Mouse (Mus musculus): ENCODE measurements around the gene Cyb561d1. TPM values are rescaled to one million over a fixed set of nuclear protein-coding genes. Genes with fewer than 3 reads are reported as not detected.

Cyb561d1 gene
- polyA plus RNA-seq, 1 experiment from 2014 or later = 4.3 TPM

DNA sequence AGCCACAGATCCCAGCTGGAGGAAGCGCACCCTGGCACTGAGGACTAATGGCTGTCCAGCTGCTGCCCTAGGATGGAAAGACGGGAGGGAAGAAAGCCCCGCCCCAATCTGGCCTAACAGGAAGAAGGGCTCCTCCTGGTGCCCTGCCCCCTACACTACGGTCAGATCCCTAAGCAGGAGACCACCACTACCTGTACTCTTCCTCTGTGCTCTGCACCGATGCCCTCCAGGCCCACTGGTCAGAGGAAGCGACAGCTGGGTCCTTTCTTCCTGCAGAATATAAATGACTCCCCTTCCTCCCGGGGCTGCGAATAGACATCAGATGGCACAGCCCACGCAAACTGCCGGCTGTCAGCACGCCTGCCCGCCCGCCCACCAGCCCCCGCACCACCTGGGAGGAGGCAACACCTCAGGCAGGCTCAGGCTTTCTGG lies 3.9 kb downstream of the Cyb561d1 start:
- peak; percentile 36; the same call in 1 of the 2 replicates for ATAC-seq (ENCODE audit: low FRiP score)
- Histone ChIP-seq H3K27ac (peak overlapping the region; percentile 79), H3K9me3 (no peaks in the 10 kb centered on the region), H3K4me2 (peak overlapping the region; percentile 24), H3K4me3 (replicated peaks) (no peak overlapping the region), H3K36me3 (replicated peaks) (peaks cover 19% of the 10 kb centered on the region), H3K9ac (no peak overlapping the region), H3K27me3 (no peaks in the 10 kb centered on the region), H3K4me1 (peaks cover 45% of the 10 kb centered on the region)
- 21% methylated on average over 14 of the region's 14 CpGs for WGBS

DNA sequence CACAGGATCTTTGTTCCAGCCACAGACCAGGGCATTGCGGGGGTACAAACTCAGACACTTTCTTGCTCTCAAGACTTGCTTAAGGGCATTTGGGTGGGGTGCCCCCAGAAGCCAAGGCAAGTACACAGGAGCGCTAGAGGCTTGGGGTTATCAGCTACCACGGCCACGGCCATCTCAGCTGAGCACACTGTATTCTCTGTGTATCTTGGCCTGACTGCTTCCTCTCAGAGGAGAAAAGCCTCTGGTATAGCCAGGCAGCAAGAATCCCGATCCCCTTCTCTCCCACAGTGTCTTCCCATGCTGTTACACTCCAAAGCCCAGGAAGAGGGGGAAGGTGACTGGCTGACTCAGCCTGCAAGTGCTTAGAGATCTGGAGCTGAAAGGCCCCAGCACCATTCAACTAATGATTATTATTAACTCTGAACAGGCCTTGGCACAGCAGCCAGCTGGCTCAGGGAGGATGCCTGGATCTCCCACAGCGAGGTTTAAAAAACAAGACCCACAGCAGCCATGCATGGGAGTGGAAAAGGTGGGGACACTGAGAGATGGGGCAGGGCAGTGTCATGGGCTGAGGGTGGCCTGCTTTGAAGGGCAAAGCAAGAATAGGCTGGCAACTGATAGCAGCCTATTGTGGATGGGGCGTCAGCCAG lies 4.9 kb downstream of the Cyb561d1 start:
- no peaks in the 10 kb centered on the region for H3K27me3 ChIP-seq
- no peak for ATAC-seq (ENCODE audit: low FRiP score)
- H3K4me2 ChIP-seq = 0 out of 2 replicates have a peak overlapping the region, but pooled peaks have one; percentile 24
- H3K4me1 ChIP-seq = peaks cover 37% of the 10 kb centered on the region
- H3K27ac ChIP-seq = peak overlapping the region; percentile 79
- peak overlapping the region; percentile 8; the same call in 1 of the 2 replicates for H3K9ac ChIP-seq
- WGBS = 72% methylated on average over 7 of the region's 7 CpGs
- no peaks in the 10 kb centered on the region for H3K9me3 ChIP-seq
- no peak overlapping the region for H3K4me3 ChIP-seq (replicated peaks)
- peaks cover 15% of the 10 kb centered on the region for H3K36me3 ChIP-seq (replicated peaks)

DNA sequence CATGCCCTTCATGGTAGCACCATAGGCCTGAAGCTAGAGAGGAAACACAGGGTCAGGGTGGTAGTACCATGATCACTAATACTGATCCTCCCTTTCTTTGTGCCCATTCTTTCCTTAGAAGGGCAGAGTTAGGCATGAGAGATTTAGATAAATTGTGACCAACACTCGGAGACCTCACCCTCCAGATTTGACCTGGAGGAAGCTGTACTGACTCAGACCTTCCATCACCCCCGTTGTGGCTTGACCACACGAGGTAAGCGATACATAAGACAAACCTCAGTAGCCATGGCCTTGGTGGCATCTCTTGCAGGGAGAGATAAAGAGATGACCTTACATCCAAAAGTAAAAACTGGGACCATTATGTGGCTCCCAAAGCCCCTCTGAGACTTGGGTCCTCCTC lies 5.7 kb downstream of the Cyb561d1 start:
- H3K9ac ChIP-seq = no peak overlapping the region
- 90% methylated on average over 4 of the region's 4 CpGs for WGBS
- H3K4me3 ChIP-seq (replicated peaks) = no peak overlapping the region
- ATAC-seq (ENCODE audit: low FRiP score) = no peak
- H3K27me3 ChIP-seq = no peaks in the 10 kb centered on the region
- H3K4me2 ChIP-seq = no peak overlapping the region
- peak overlapping the region; percentile 79; the same call in 1 of the 2 replicates for H3K27ac ChIP-seq
- peaks cover 35% of the 10 kb centered on the region for H3K4me1 ChIP-seq
- no peaks in the 10 kb centered on the region for H3K9me3 ChIP-seq
- H3K36me3 ChIP-seq (replicated peaks) = peaks cover 15% of the 10 kb centered on the region

DNA sequence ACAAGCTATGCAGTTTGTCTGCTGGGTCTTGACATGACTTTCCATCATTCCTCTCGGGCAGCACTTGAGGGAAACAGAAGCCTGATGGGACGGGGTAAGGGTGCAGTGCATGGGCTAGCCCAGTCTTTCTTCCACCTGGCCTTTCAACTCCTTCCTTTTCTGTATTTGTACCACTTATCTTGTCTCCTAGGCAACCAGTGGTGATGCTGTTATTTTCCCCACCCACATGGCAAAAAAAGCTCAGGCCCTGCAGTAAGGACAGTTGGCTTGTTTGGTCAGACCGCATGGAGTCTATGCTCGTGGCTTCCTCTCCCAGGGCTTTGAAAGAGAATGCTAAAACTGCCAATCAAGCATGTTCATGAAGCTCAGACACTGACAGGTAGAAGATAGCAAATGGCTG lies 7.3 kb downstream of the Cyb561d1 start:
- no peak overlapping the region for H3K9ac ChIP-seq

DNA sequence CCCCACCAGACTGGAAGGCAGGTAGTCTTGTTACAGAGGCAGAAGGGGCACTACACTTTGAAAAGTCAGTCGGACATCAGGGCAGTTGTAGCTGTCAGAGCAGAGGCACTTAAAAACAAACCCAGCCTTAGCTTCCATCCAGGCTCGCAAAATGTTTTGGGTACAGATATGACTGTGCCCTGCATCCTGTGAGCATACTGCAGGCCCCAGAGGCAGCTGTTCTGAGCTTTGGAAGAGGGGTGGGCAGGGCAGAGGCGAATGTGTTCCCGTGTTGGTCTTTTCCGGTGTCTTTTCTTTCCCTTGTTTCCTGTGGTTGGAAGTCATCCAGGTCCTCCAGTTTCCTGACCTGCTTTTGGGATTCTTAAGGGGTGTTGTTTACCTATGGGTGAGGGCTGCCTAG lies 11.1 kb downstream of the Cyb561d1 start:
- Histone ChIP-seq H3K27me3 (peaks cover 6% of the 10 kb centered on the region), H3K4me3 (replicated peaks) (no peak overlapping the region), H3K4me1 (peaks cover 20% of the 10 kb centered on the region), H3K4me2 (no peak overlapping the region), H3K27ac (no peak overlapping the region), H3K9me3 (no peaks in the 10 kb centered on the region), H3K36me3 (replicated peaks) (peaks cover 12% of the 10 kb centered on the region), H3K9ac (no peak overlapping the region)
- WGBS = 85% methylated on average over 5 of the region's 5 CpGs
- ATAC-seq (ENCODE audit: low FRiP score) = no peak

More for the DNA sequence above, 7.3 kb downstream of the Cyb561d1 start:
- H3K4me3 ChIP-seq (replicated peaks) = no peak overlapping the region
- H3K4me1 ChIP-seq = peaks cover 26% of the 10 kb centered on the region
- 85% methylated on average over 4 of the region's 4 CpGs for WGBS
- H3K9me3 ChIP-seq = no peaks in the 10 kb centered on the region
- no peak overlapping the region for H3K4me2 ChIP-seq
- H3K27me3 ChIP-seq = no peaks in the 10 kb centered on the region
- peaks cover 9% of the 10 kb centered on the region for H3K36me3 ChIP-seq (replicated peaks)
- no peak for ATAC-seq (ENCODE audit: low FRiP score)
- no peak overlapping the region for H3K27ac ChIP-seq

DNA sequence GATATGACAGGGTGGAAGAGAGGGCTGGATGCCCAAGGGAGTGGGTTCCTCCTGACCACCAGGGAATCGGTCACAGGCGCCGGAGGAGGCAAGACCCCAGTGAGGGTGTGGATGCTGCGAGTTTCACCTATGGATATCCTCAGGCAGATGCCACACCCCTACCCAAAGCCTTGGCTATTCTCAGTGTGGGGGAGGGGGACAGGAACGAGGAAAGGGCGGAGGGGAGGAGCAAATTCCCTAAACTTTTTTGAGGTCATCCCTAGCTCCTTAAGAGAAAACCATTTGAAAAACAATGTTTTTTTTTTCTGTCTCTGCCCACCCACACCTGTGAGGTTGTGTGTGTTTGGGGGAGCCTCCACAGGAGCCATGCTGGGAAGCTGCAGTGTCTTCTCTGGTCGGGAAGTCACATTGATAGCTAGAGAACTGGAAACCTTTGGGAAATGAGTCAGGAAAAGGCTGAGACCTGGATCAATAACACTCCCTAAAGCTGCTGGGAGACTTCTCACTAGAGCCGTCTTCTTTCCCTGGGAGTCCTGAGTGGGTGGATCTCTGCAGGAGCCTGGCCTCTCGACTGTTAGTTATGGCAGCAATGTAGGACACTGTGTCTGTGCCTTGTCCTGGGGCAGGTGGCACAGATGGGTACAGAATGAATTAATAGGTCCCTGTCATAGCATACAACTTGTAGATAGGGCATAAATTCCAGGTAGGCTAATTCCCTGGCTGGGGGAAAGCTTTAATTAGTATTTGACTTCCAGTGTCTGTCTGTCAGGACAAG lies 12.1 kb downstream of the Cyb561d1 start:
- H3K9me3 ChIP-seq = no peaks in the 10 kb centered on the region
- 80% methylated on average over 9 of the region's 9 CpGs for WGBS
- H3K9ac ChIP-seq = no peak overlapping the region
- H3K27me3 ChIP-seq = peaks cover 12% of the 10 kb centered on the region
- no peak overlapping the region for H3K4me2 ChIP-seq
- peaks cover 20% of the 10 kb centered on the region for H3K4me1 ChIP-seq
- ATAC-seq (ENCODE audit: low FRiP score) = no peak
- peaks cover 10% of the 10 kb centered on the region for H3K36me3 ChIP-seq (replicated peaks)
- no peak overlapping the region for H3K4me3 ChIP-seq (replicated peaks)
- no peak overlapping the region for H3K27ac ChIP-seq

DNA sequence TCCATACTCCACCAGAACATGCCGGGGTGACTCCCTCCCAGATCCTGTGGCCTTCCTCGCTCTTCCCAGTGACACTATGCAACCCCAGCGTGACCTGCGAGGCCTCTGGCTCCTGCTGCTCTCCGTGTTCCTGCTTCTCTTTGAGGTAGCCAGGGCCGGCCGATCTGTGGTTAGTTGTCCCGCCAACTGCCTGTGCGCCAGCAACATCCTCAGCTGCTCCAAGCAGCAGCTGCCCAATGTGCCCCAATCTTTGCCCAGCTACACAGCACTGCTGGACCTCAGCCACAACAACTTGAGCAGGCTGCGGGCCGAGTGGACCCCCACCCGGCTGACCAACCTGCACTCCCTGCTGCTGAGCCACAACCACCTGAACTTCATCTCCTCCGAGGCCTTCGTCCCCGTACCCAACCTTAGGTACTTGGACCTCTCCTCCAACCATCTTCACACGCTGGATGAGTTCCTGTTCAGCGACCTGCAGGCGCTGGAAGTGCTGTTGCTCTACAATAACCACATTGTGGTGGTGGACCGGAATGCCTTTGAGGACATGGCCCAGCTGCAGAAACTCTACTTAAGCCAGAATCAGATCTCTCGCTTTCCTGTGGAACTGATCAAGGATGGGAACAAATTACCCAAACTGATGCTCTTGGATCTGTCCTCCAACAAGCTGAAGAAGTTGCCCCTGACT lies 13.8 kb downstream of the Cyb561d1 start:
- peak; percentile 22; the same call in 1 of the 2 replicates for ATAC-seq (ENCODE audit: low FRiP score)
- Histone ChIP-seq H3K27ac (no peak overlapping the region), H3K9ac (peak overlapping the region; percentile 88)

DNA sequence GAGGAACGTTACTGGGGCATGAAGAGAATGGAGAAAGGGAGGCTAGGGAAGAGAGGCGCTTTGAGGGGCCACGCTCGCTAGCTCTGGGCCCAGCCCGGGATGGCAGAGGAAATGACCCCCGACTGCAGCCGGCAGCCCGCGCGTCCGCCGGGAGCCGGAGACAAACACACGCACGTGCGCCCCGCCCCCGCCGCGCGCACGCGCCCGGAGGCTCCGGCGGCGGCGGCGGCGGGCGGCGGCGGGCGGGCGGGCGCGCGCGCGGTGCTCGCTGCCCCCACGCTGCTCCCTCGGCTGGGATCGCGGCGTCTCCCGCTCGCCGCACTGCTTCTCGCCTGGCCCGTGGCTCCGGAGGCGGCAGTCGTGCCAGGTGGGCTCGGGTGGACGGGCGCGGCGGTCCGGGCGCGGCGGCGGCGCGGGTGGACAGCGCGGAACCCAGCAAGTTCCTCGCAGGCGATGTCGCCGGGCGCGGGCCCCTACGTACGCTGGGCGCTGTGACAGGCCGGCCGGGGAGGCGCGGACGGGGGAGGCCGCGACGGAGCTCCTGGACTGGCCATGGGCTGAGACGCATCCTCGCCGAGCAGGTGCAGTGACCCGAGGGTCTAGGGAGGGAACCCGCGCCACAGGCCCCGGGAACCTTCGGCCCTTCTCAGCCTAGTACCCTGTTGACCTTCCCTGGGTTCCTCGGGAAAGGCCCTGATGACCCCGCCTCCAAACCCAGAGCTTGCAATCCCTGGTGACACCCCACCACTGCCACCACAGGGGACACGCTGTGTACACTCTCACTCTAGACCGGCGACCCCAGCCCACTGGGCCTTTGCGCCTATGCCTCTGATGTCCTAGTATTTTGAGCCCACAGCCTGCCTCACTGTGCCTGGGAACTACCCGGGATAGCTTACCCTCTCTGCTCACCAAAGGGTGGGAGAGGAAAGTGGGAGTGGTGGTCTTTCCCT lies 14.6 kb downstream of the Cyb561d1 start, which contains the start of gene Amigo1:
Gene Amigo1 (plus strand): TSS at position 238 of the 950 bp plus-strand sequence.
- ATAC-seq (ENCODE audit: low FRiP score) = peak; percentile 79
- Histone ChIP-seq H3K27ac (0 out of 2 replicates have a peak within 1 kb of the TSS, but pooled peaks have one; percentile 46), H3K4me3 (replicated peaks) (peak within 1 kb of the TSS; percentile 82), H3K9me3 (no peaks in the 10 kb centered on the region), H3K4me2 (peak within 1 kb of the TSS; percentile 92), H3K9ac (peak within 1 kb of the TSS; percentile 88), H3K36me3 (replicated peaks) (peaks cover 10% of the 10 kb centered on the region), H3K4me1 (peaks cover 20% of the 10 kb centered on the region), H3K27me3 (peaks cover 15% of the 10 kb centered on the region)
- WGBS = 1% methylated on average over 66 of the region's 100 CpGs

More for the DNA sequence above, 13.8 kb downstream of the Cyb561d1 start:
- H3K36me3 ChIP-seq (replicated peaks) = peaks cover 10% of the 10 kb centered on the region
- H3K4me3 ChIP-seq (replicated peaks) = peak overlapping the region; percentile 82
- peaks cover 15% of the 10 kb centered on the region for H3K27me3 ChIP-seq
- WGBS = 58% methylated on average over 20 of the region's 20 CpGs
- no peaks in the 10 kb centered on the region for H3K9me3 ChIP-seq
- H3K4me1 ChIP-seq = peaks cover 20% of the 10 kb centered on the region
- peak overlapping the region; percentile 92 for H3K4me2 ChIP-seq

DNA sequence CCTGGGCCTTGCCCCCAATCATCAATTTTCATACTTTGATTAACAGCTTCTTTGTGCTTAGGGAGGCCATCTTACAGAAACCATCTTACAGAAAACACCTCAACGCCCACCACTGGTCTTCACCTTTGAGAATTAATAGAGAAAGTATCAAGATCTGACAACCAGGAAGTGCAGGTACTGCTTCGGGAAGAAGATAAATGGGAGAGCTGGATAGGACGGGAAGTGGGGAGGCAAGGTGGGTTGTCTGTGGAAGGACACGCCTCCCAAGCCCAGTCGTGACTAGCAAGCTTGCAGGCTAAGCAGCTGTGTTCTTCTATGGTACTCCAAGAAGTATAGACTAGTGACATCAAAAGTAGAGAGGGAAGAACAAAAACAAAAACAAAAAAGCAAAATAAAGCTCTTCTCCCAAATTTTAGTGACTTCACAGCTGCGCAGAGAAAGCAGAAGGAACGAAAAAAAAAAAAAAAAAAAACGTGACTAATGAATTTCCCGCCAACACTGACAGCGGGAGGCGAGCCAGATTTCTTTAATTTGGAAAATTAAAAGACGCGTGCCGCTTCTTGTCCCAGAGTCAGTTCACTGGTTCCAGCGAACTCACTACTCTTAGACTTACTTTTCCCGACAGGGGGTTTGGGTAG lies 15.4 kb downstream of the Cyb561d1 start:
- no peak overlapping the region for H3K27ac ChIP-seq
- no peak for ATAC-seq (ENCODE audit: low FRiP score)
- H3K36me3 ChIP-seq (replicated peaks) = peaks cover 10% of the 10 kb centered on the region
- WGBS = 4% methylated on average over 16 of the region's 16 CpGs
- H3K9ac ChIP-seq = peak overlapping the region; percentile 88
- peaks cover 15% of the 10 kb centered on the region for H3K27me3 ChIP-seq
- H3K4me1 ChIP-seq = peaks cover 20% of the 10 kb centered on the region
- peak overlapping the region; percentile 82 for H3K4me3 ChIP-seq (replicated peaks)
- H3K4me2 ChIP-seq = peak overlapping the region; percentile 92
- no peaks in the 10 kb centered on the region for H3K9me3 ChIP-seq

DNA sequence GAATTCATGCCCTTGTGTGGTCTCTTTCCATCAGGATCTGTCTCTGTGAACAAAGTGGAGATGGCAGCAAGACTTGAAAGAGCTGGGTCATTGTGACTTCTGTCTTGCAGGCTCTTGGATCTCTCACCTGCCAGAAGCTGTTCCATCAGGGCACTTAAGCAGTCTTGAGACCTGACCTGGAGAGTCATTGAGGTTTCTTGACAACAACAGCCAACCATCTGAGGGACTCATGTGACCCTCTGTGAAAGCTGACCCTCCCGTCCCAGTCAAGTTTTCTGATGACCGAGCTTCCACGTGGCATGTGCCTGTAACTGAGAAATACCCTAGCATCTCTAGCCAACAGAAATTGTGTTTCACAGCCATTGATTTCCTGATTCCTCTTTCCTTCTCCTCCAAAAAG lies 16.3 kb downstream of the Cyb561d1 start:
- Histone ChIP-seq H3K4me2 (no peak overlapping the region), H3K4me1 (peaks cover 20% of the 10 kb centered on the region), H3K27ac (no peak overlapping the region), H3K4me3 (replicated peaks) (no peak overlapping the region), H3K36me3 (replicated peaks) (peaks cover 10% of the 10 kb centered on the region), H3K27me3 (peaks cover 15% of the 10 kb centered on the region), H3K9ac (no peak overlapping the region), H3K9me3 (no peaks in the 10 kb centered on the region)
- WGBS = 84% methylated on average over 3 of the region's 3 CpGs
- no peak for ATAC-seq (ENCODE audit: low FRiP score)

DNA sequence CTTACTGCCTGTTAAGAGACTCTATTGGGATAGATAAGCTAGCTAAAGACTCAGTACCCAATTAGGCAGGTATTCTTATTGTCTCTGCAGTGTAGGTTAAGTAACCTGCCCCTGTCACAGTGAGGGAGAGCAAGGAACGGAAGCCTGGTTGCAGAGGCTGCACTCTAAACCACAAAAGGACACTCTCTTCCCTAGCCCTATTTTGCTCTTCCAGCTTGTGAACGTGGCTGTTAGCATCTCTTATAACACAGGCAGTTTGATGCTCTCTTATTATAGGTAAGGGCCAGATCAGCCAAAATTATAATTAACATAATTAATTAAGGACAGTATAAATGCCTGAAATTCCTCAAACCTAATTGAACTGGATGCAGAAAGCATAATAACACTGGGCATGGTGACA lies 20.5 kb downstream of the Cyb561d1 start:
- peaks cover 12% of the 10 kb centered on the region for H3K4me1 ChIP-seq
- 28% methylated on average over 2 of the region's 2 CpGs for WGBS
- no peak overlapping the region for H3K4me3 ChIP-seq (replicated peaks)
- no peaks in the 10 kb centered on the region for H3K9me3 ChIP-seq
- H3K36me3 ChIP-seq (replicated peaks) = no peaks in the 10 kb centered on the region
- ATAC-seq (ENCODE audit: low FRiP score) = no peak
- no peak overlapping the region for H3K4me2 ChIP-seq
- no peak overlapping the region for H3K27ac ChIP-seq
- H3K27me3 ChIP-seq = peaks cover 10% of the 10 kb centered on the region; the same call in 1 of the 2 replicates
- no peak overlapping the region for H3K9ac ChIP-seq
